Mouse (Mus musculus): ENCODE results near the gene Runx1. TPM values are rescaled to one million over a fixed set of nuclear protein-coding genes. Genes with fewer than 3 reads are reported as not detected.

Runx1 gene
- total RNA-seq, 2 experiments from 2014 or later: 1.5 to 2.3 TPM

DNA sequence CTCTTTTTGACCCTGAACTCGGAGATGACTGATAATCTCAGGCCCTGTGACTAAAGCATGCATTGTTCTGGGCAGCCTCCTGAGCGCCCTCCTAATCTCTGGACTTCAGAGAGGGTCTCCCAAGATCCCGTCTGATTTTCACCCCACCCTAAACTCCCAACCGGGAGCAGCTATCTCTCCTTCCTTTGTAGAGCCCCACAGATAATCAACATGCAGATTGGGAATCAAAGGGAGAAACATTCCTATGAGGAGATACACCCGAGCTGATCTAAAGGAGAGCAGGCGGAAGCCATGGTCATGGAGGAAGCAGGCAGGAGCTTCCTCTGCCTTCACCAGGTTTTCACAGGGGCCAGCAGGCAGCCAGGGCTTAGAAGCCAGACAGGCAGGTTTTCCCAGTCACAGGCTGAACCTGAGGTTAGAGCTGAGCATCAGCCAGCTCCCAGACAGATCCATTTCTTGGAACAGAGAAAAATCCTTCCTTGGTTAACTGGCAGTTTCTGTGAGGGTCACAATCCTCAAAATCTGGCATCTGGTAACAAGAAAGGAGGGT, 140.1 kb downstream of the Runx1 start:
- no peak for DNase-seq (ENCODE audit: low spot score in 2 of 2)
- intact Hi-C loops (cut with DNase I): no loop called here

DNA sequence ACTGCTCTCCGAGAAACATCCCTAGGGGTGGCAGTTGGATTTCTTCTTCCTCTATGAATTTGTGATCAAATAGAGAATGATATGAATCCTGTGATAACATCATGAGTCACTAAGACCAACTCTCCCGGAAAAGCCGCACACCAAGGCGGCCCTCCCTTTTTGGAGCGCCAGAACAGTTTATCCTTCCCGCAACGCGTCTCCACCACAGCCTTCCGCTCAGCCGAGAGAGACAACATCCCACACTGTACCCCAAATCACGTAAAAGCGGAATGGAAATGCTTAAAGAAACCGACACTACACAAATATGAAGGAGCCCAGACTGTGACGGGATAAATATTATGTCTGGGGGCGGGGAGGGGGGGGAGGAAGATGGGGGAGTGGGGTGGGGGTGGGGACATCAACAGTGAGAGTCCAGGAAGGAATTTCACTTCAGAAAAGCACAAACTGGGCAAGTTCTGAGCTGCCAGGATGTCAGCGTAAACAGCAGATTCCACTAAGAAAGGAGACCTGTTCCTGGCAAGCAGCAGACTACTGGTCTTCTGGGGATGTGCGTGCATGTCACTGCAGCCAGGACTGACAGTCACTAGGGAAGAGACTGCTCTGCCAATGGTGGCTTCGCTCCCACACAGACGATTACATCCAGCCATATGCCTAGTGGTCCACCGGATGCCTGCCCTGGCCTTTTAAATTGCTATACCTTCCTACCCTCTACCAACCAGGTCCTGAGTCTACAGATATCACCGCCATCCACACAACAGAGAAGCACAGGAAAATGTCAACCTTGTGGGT, 141.3 kb downstream of the Runx1 start:
- no peak for DNase-seq (ENCODE audit: low spot score in 2 of 2)
- intact Hi-C loops (cut with DNase I): no loop called here

DNA sequence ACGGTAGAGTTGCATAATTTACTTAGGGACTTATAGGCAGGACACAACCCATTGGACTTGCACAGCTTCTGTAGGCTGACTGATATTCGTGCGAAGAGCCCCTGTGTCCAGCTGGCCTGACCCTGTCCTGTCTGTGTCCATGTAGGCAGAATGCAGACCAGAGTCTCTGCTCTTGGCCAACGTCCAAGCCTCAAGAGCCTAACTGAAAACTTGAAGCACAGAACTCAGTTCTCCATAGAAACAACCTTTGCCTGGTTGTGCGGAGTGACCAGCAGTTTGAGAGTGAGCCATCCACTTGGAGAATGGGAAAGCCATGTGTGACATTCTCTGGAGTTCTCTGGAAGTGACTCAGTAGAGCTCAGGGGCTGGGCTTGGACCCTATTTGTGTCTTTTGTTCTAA, 149.3 kb downstream of the Runx1 start:
- no peak for DNase-seq (ENCODE audit: low spot score in 2 of 2)
- intact Hi-C loops (cut with DNase I): no loop called here

DNA sequence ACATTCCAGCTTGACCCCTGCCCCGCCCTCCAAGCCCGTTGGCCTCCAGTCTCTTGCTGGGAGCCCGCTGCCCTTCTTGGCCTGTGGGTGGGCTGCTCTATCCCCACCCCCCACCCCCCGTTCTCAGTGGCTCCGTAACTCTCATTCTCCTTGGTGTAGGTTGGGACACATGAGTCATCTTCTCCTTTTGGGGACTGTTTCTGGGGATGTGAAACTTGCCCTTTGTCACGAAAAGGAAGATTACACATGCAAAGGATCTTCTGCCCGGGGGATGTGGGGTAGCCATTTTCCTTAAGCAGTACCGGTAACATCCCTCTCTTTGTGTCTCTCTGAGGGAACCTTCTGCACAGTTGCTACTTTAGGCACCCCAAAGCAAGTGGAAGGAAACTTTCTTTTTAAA, 150.3 kb downstream of the Runx1 start:
- no peak for DNase-seq (ENCODE audit: low spot score in 2 of 2)
- intact Hi-C loops (cut with DNase I): no loop called here

DNA sequence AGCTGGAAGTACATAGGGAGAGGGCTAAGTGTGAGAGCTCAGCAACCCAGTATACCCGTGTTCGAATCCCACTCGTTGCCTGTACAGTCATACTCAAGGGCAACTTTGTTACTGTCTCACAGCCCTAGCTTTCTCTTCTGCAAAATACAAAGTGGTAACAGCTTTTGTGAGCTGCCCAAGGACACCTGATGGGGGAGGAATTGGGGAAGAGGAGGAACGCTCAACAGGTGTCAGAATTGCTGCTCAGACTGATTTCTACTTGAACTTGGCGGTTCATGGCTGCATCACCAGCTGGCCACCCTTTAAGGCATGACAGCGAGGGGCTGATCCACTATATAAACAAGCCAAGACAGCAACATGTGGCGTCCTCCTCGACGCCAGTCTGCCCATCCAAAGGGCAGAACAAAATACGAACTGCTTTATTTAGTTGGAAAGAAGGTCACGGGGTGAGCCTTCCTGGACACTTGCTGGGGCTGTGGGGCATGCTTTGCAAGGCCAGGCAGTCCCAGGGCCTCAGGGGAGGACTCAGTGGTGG, 151.0 kb downstream of the Runx1 start:
- intact Hi-C loops (cut with DNase I): no loop called here
- DNase-seq (ENCODE audit: low spot score in 2 of 2): no peak

DNA sequence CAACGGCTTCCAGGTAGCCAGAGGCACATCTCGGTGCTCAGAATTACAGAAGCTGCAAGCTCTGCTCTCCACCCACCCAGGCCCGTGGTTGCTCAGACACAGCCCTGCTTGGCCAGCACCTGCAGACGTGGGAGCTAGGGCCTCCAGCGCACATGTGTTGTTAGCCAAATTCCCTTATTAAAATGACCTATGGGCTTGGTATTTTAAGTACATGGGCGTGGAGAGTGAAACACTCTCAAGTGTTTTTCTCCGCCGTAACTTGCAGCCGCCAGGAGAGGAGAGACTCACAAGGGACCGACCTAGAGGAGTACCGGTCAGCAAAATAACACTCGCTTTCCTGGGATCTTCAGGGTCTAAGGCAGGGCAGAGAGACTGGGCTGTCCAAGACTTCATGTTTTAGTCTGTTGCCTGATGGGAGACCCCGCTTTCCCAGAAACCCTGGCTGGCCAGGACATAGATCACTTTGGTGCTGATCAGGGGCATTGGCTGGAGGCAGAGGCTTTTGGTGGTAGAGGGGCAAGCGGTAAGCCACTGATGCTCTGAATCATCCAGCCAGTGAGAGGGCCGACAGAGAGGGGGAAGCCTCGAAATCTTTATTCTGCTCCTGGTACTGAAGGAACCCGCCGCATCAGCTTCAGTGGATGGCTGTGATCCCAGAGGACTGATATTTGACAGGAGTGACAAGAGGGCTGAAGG, 151.7 kb downstream of the Runx1 start:
- intact Hi-C loops (cut with DNase I): no loop called here

DNA sequence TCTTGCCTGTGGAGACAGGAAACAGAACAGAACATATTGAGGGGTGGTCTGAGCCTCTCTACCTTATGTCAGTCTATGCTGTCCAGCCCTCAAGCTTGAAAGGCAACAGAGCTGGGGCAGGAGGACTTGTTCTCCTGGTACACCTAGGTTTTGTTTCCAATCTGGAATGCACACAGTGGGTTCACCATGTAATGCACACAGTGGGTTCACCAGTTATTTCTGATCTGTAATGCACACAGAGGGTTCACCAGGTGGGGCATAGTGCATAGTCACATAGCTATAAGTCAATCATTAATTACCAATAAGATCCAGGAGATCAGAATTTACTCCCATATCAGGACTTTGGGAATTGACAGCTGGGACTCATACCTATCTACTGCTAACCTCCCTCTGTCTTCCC, 157.1 kb downstream of the Runx1 start:
- intact Hi-C loops (cut with DNase I): no loop called here
- no peak for DNase-seq (ENCODE audit: low spot score in 2 of 2)

More for the DNA sequence above, 151.7 kb downstream of the Runx1 start:
- no peak for DNase-seq (ENCODE audit: low spot score in 2 of 2)

DNA sequence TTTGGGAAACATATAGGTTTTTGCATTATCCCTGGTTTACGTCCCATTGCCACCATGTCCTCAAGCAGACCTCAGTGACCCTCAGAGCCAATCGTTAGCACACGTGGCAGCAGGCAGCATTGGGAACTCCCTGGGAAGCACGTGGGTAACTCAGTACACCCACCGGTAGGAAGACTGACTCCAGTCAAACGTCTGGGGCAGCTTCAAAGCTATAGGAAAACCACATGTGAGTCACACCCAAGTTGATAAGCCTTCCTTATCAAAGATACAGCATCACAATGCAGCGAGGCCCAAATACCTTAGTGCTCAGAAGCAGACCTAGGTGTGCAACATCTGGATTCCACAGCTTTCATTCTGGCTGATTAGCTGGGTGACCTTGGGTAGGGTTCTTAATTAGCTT, 164.2 kb downstream of the Runx1 start:
- intact Hi-C loops (cut with DNase I): no loop called here

DNA sequence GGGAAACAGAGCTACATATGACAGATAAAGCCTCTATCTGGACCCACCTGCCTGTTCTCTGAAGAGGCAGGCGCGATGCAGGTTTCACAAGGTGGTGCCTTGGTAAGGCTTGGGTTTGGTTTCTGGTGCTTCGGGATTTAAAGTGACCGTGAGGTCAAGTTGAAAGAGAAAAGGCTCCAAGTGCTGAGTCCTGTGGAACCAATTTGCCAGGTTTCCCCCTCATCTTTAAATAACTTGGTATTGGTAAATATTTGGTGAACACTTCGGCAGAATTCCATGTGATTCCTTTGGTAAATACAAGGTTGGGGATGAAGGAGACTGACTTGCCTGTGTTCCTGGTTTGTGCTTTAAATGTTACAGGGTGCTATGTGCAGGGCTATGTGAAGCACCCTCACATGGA, 169.2 kb downstream of the Runx1 start:
- intact Hi-C loops (cut with DNase I): no loop called here
- DNase-seq (ENCODE audit: low spot score in 2 of 2): no peak

More for the DNA sequence above, 164.2 kb downstream of the Runx1 start:
- DNase-seq (ENCODE audit: low spot score in 2 of 2): no peak

DNA sequence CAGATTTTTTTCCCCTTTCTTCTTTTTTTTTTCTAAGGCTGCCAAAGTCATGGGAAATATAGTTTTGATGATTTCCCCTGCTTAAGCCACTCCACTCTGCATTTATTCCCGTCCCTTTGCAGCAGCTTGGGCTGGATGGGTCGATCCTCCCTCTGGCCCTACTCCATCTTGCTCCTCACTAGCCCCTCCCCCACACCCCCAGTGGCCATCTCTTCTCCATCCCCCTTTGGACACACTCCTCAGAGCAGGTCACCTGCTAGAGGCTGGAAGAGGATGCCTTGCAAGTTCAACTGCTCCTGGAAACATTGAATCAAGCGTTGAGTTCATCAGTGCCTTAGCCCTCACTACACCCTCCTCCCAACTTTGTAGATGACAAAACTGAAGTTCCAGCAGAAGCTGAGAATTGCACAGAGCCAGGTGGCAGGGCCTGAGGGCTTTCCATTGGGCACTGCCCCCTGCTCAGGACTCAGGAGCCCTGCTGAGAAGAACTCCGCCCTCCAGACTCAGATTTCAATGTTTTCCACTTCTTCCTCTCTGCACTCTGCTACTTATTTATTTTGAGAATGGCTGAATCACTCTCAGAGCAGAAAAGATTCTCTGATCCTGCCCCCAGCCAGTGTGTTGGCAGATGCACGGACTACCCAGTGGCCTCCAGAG, 171.5 kb downstream of the Runx1 start:
- no peak for DNase-seq (ENCODE audit: low spot score in 2 of 2)
- intact Hi-C loops (cut with DNase I): no loop called here

DNA sequence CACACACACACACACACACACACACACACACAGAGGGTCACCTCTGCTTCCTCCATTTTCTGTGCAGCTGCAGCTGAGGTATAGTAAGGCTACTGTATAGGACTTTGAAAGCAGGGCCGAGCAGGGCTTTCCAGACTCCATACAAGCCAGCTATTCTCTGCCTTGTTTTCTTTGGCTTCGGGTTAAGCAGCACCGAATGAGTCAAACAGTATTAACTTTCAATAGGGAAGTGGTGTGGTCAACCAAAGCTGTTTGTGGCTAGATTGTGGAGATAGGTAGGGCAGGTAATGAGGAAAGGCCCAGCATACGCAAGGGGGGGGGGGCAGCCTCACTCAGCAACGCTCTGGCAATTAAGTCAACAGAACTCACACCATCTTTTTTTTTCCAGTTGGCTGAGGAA, 172.1 kb downstream of the Runx1 start:
- DNase-seq (ENCODE audit: low spot score in 2 of 2): no peak
- intact Hi-C loops (cut with DNase I): no loop called here

DNA sequence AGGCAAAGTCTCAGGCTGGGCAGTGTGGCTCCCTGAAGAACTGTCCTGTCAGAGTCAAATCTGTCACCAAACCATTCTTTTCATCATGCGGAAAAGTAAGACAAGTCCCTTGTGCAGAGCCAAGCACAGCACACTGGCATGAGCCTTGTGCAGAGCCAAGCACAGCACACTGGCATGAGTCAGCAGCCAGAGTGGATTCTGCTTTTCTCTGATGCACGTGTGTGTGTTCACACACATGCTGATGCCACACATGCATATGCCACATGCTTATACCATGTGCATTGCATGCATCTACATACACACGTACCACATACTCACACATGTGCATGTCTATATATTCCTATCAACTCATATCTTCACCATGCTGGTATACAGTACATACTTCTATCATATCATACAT, 174.7 kb downstream of the Runx1 start:
- intact Hi-C loops (cut with DNase I): no loop called here

DNA sequence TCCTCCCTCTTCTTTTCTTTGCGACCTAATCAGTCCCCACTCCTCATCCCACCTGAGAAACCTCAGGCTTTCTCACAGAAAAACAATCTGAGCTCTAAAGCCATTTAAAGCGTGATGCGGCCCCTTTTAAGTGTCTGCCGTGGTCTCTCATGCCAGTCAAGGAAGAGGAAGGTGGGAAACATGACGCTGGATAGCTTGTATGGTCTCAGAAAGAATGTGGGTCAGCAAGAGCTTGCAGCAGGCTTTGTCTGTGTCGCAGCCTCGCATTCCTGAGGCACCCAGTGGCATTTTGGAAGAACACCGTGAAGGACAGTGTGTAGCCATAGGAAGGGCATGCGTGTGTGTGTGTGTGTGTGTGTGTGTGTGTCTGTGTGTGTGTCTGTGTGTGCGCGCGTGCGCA, 179.8 kb downstream of the Runx1 start:
- intact Hi-C loops (cut with DNase I): no loop called here
- no peak for DNase-seq (ENCODE audit: low spot score in 2 of 2)

More for the DNA sequence above, 174.7 kb downstream of the Runx1 start:
- DNase-seq (ENCODE audit: low spot score in 2 of 2): no peak

DNA sequence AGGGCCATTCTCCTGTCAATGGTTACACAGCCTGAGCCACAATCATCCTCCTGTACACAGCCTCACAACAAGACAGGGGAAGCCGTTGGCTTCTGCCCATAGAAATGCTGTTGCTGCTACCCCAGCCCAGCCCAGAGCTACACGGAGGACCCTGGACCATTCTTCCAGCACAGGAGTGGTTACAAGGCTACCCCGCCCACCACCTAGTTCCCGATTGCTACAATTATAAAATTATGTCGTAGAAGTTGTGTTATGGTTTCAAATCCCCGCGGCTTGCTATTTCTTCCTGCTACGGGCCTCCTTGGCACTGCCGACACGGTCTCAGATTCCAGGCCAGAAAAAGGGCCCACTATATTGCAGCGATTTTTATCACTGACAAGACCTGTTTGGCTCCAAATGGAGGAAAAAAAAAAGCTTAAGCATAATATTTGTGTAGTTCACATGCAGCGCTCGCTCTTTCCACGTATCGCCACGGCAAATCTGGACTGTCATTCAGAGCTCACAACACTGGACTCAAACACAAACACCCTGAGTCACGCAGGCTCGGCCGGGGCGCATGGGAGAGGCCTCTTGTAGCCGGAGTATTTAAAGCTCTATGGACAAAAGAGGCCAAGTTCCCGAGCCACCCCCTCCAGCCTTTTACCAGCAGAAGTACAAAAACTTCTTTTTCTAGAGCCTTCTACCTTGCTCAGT, 180.4 kb downstream of the Runx1 start:
- intact Hi-C loops (cut with DNase I): no loop called here
- no peak for DNase-seq (ENCODE audit: low spot score in 2 of 2)

DNA sequence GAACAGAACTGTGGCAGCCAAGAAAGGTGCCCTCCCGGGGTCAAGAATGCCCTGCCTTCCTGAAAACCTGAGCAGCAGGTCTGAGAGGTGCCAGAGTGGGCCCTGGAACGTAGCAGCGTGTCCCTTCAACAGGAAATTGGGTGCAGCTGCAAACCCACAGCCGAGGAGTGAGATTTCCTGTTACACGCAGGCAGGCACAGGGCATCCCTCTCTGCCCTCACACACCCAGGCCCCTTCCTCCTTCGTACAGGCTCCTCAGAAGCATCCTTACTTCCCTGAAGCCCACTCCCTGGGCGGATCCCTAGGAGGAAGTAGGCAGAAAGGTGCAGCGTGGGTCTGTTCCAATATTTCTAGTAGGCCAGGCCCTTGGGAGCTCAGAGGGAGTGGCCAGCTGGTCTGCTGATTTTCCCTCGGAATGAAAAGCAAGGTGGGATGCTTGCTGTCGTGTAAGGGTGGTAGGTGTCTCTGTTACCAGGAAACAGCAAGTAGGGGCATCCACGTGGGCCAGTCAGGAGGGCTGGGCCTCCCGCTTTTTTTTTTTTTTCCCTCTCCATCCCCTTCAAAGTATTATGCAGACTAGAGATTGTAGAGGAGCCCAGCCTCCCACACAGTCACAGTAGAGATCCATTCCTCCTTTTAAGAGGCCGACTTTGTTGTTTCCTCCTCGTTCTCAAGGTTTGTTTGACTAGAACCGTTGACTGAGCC, 181.1 kb downstream of the Runx1 start:
- intact Hi-C loops (cut with DNase I): no loop called here

DNA sequence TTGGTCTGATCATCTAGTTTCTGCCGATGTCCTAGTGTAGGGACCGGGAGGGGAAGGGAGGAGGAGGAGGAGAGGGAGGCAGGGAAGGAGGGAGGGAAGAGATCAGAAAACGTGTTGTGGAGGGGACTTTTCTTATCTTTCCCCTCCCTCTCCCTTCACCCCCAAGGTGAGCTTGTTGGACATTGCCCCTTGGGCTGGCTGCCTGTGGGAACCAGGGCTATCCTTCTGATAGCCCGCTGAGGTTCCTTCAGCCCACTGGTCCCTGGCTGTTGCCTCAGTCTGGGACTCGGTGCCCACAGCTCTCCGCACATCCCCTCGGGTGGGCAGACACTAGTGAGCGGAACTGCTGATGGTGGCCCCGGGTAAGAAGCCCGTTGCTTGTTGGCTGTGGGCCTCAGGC, 181.6 kb downstream of the Runx1 start:
- DNase-seq (ENCODE audit: low spot score in 2 of 2): no peak
- intact Hi-C loops (cut with DNase I): no loop called here

More for the DNA sequence above, 181.1 kb downstream of the Runx1 start:
- DNase-seq (ENCODE audit: low spot score in 2 of 2): no peak

DNA sequence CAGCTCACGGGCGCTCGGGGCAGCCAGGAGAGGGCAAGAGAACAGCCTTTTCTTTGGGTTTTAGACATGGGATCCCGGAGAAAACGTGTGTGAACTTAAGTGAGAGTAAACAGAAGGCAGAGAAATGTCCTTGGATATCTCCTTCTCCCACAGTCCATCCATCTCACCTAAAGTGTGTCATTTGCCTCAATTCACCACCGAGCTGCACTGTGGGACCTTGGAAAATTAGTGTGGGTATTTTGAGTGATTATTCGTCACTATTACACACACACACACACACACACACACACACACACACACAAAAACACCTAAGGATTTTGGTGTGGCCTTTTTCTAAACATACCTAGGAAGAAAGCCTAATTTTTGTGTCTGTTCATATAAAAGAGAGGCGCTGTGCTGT, 183.7 kb downstream of the Runx1 start:
- intact Hi-C loops (cut with DNase I): no loop called here
- no peak for DNase-seq (ENCODE audit: low spot score in 2 of 2)

DNA sequence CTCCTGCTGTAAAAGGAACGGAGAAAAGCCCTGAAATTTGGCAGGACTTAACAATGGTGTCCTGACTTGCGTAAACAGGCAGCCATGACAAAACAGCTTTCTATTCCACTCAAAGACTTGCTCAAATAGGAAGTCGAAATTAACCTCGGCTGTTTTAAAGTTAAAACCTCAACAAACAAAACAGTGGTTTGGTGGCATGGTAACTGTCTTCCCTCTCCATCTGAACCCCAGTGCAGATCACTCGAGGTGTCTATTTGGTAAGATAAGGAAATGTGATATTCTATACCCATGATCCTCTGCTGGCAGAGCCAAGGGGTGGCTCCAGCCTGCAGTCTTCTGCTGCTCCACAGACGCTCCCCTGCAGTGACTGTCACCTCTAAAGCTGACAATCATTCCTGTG, 184.9 kb downstream of the Runx1 start:
- DNase-seq (ENCODE audit: low spot score in 2 of 2): no peak
- intact Hi-C loops (cut with DNase I): no loop called here

DNA sequence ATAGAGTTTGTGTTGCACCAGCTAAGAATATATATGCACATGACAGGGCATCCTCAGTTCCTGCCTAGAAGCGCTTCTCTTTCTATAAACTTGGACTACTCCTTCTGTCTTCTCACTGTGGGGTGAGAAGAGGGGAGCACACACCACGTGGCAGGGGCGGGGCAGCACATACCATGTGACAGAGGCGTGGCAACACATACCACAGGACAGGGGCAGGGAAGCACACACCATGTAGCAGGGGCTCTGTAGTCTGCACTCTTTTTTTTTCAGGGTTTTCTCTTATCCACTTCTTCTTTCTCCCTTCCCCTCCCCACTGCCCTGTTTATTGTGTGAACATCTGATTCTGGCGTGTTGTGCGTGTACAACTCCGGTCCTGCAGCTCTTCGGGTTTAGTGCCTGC, 186.9 kb downstream of the Runx1 start:
- intact Hi-C loops (cut with DNase I): no loop called here

More for the DNA sequence above, 186.9 kb downstream of the Runx1 start:
- no peak for DNase-seq (ENCODE audit: low spot score in 2 of 2)
